Mouse (Mus musculus) olfactory bulb, adult 2 months (tissue): ENCODE measurements around the gene Gm28048.

Experiments used
- CTCF ChIP-seq: fragments of 200-500 bp; IDR thresholded peaks from 2 replicates; pipeline ENCODE4 v1.5.1; 2012; ENCODE audit warnings: low read depth, mild to moderate bottlenecking, low read length, moderate library complexity; ENCODE audit not compliant: insufficient read depth
- POLR2A ChIP-seq: fragments of 200-500 bp; IDR thresholded peaks from 2 replicates; pipeline ENCODE4 v1.6.1; 2012; ENCODE audit warnings: mild to moderate bottlenecking, low read depth, low read length, moderate library complexity; ENCODE audit not compliant: insufficient read depth

DNA sequence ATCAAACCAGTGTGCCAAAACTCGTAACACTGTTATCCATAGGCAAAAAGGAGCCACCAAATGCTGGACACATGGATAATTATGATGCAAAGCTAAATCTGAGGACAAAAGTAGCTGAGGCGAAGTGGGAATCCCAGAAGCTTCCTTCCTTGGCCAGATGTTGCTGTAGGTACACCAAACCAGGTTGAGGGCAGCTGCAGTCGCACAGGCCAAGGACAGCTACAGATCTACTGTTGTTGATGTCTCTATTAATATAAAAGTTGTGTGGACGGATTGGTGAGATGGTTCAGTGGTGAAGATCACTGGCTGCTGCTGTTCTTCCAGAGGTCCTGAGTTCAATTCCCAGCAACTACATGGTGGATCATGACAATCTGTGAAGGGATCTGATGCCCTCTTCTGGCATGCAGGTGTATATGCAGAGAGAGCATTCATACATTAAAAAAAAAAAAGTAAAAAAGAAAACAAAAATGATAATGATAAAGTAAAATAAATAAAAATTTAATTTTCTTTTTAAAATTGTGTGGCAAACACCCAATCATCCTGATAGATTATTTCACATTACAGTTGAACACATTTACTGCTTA lies 24.0 kb downstream of the Gm28048 start:
- TF ChIP-seq POLR2A (no peak), CTCF (no peak)
